Mouse (Mus musculus): ENCODE data around the gene Ostm1. TPM values are rescaled to one million over a fixed set of nuclear protein-coding genes. Genes with fewer than 3 reads are reported as not detected.
A peak's percentile ranks its signal among the peaks of the same experiment; 100 is the strongest.

The Ostm1 gene
- polyA plus RNA-seq, 1 experiment from 2014 or later = 13.5 TPM

- DNase-seq (ENCODE audit: low spot score) = no peak
- Histone ChIP-seq H3K36me3 (ENCODE audit: control insufficient read depth, insufficient read depth, low read length) (no peaks in the 10 kb centered on the region), H3K4me1 (replicated peaks; ENCODE audit: control insufficient read depth, insufficient read depth) (no peaks in the 10 kb centered on the region), H3K4me3 (ENCODE audit: low read depth, low read length) (no peak overlapping the region; the same call in 1 of the 2 replicates), H3K27me3 (ENCODE audit: control insufficient read depth, insufficient read depth, low read length) (peaks cover 49% of the 10 kb centered on the region), H3K9me3 (ENCODE audit: control insufficient read depth, low read length) (no peaks in the 10 kb centered on the region), H3K27ac (replicated peaks) (no peak overlapping the region), H3K4me2 (replicated peaks; ENCODE audit: low read depth) (no peak overlapping the region), H3K9ac (ENCODE audit: low read length) (no peak overlapping the region)
- 4% methylated on average over 44 of the region's 45 CpGs for WGBS
- ATAC-seq (ENCODE audit: low FRiP score, low TSS enrichment) = no peak; the same call in 1 of the 2 replicates
- no peak for TF ChIP-seq CTCF (IDR thresholded peaks at IDR 0.05; ENCODE audit: low read depth)
- no peak for TF ChIP-seq EP300 (optimal IDR thresholded peaks at IDR 0.05)
These were observed 1.7 kb upstream of the Ostm1 start for GRCm38 (mm10) chr10:42581694-42582565.

DNA sequence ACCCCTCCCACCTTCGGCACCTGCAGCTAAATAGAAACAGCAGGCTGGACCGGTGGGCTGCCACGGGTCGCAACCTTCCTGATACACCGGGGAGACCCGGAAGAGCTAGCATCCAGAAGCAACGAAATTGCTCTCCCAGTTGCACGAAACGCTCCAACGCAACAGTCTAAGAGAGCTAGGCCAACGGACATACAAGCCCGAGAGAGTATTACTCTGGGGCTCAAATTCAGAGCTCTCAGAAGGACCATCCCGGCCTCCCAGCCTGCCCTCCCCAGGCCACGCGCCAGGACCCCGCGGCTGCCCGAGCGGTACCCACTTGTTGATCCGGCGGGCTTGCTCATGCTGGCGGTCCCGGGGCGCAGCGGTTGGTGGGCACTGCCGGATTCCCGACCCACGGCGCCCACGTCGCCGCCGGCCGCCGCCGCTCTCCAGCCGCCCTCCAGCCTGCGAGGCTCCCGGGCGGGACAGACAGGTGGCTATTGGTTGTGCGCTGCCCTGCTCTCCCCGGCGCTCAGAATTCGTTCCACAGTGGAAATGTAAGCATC, 984 bp upstream of the Ostm1 start:
- H3K27me3 ChIP-seq (ENCODE audit: control insufficient read depth, insufficient read depth, low read length) = peaks cover 50% of the 10 kb centered on the region
- DNase-seq (ENCODE audit: low spot score) (no peak), ATAC-seq (ENCODE audit: low FRiP score, low TSS enrichment) (no peak)
- no peaks in the 10 kb centered on the region for H3K36me3 ChIP-seq (ENCODE audit: control insufficient read depth, insufficient read depth, low read length)
- no peak overlapping the region for H3K27ac ChIP-seq (replicated peaks)
- WGBS = 0% methylated on average over 44 of the region's 44 CpGs
- H3K4me1 ChIP-seq (replicated peaks; ENCODE audit: control insufficient read depth, insufficient read depth) = no peaks in the 10 kb centered on the region
- no peak overlapping the region for H3K9ac ChIP-seq (ENCODE audit: low read length)
- no peak overlapping the region for H3K4me2 ChIP-seq (replicated peaks; ENCODE audit: low read depth)
- TF ChIP-seq CTCF (IDR thresholded peaks at IDR 0.05; ENCODE audit: low read depth) (no peak), EP300 (optimal IDR thresholded peaks at IDR 0.05) (no peak)
- H3K9me3 ChIP-seq (ENCODE audit: control insufficient read depth, low read length) = no peaks in the 10 kb centered on the region
- H3K4me3 ChIP-seq (ENCODE audit: low read depth, low read length) = no peak overlapping the region

- Histone ChIP-seq H3K36me3 (ENCODE audit: control insufficient read depth, insufficient read depth, low read length) (no peaks in the 10 kb centered on the region), H3K4me2 (replicated peaks; ENCODE audit: low read depth) (peak overlapping the region; percentile 27; the same call in 1 of the 2 replicates), H3K27ac (replicated peaks) (no peak overlapping the region), H3K9ac (ENCODE audit: low read length) (no peak overlapping the region), H3K4me3 (ENCODE audit: low read depth, low read length) (peak overlapping the region; percentile 12; the same call in 1 of the 2 replicates), H3K27me3 (ENCODE audit: control insufficient read depth, insufficient read depth, low read length) (peaks cover 51% of the 10 kb centered on the region), H3K4me1 (replicated peaks; ENCODE audit: control insufficient read depth, insufficient read depth) (no peaks in the 10 kb centered on the region), H3K9me3 (ENCODE audit: control insufficient read depth, low read length) (no peaks in the 10 kb centered on the region)
- WGBS = 1% methylated on average over 32 of the region's 32 CpGs
- DNase-seq (ENCODE audit: low spot score) (no peak), ATAC-seq (ENCODE audit: low FRiP score, low TSS enrichment) (no peak)
- TF ChIP-seq CTCF (IDR thresholded peaks at IDR 0.05; ENCODE audit: low read depth) (no peak), EP300 (optimal IDR thresholded peaks at IDR 0.05) (no peak)
These were observed 347 bp downstream of the Ostm1 start for GRCm38 (mm10) chr10:42583902-42584435.

GRCm38 (mm10) chr10:42584436-42584983, 888 bp downstream of the Ostm1 start:
- no peak for ATAC-seq (ENCODE audit: low FRiP score, low TSS enrichment)
- WGBS = 3% methylated on average over 36 of the region's 37 CpGs
- H3K9ac ChIP-seq (ENCODE audit: low read length) = no peak overlapping the region
- H3K4me1 ChIP-seq (replicated peaks; ENCODE audit: control insufficient read depth, insufficient read depth) = no peaks in the 10 kb centered on the region
- H3K4me2 ChIP-seq (replicated peaks; ENCODE audit: low read depth) = no peak overlapping the region
- peak overlapping the region; percentile 12; the same call in 1 of the 2 replicates for H3K4me3 ChIP-seq (ENCODE audit: low read depth, low read length)
- H3K27ac ChIP-seq (replicated peaks) = no peak overlapping the region
- no peaks in the 10 kb centered on the region for H3K9me3 ChIP-seq (ENCODE audit: control insufficient read depth, low read length)
- H3K36me3 ChIP-seq (ENCODE audit: control insufficient read depth, insufficient read depth, low read length) = no peaks in the 10 kb centered on the region
- H3K27me3 ChIP-seq (ENCODE audit: control insufficient read depth, insufficient read depth, low read length) = peaks cover 49% of the 10 kb centered on the region
- no peak for TF ChIP-seq CTCF (IDR thresholded peaks at IDR 0.05; ENCODE audit: low read depth)
- TF ChIP-seq EP300 (optimal IDR thresholded peaks at IDR 0.05) = no peak
- no peak for DNase-seq (ENCODE audit: low spot score)

DNA sequence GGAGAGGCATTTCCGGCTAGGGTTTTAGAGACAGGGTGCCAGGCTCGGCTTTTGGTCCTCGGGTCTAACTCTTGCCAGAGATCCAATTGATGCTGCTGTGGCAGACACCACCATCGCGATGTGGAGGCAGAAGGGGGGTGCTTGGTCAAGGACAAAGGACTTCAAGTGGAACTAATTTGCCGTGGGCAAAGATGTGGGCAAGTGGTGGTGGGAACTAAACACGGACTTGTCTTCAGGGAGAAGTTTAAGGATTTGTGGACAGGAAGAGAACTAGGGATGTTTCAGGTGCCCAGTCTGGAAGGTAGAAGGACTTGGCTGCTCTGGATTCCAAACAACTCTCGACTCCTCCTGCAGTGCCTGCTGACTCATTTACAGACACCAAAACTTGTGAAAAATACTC, 1.5 kb downstream of the Ostm1 start:
- Histone ChIP-seq H3K27ac (replicated peaks) (no peak overlapping the region), H3K4me1 (replicated peaks; ENCODE audit: control insufficient read depth, insufficient read depth) (no peaks in the 10 kb centered on the region), H3K4me3 (ENCODE audit: low read depth, low read length) (no peak overlapping the region), H3K27me3 (ENCODE audit: control insufficient read depth, insufficient read depth, low read length) (peaks cover 46% of the 10 kb centered on the region), H3K4me2 (replicated peaks; ENCODE audit: low read depth) (no peak overlapping the region), H3K9me3 (ENCODE audit: control insufficient read depth, low read length) (no peaks in the 10 kb centered on the region), H3K9ac (ENCODE audit: low read length) (no peak overlapping the region), H3K36me3 (ENCODE audit: control insufficient read depth, insufficient read depth, low read length) (no peaks in the 10 kb centered on the region)
- 3% methylated on average over 8 of the region's 8 CpGs for WGBS
- ATAC-seq (ENCODE audit: low FRiP score, low TSS enrichment) (no peak), DNase-seq (ENCODE audit: low spot score) (no peak)
- no peak for TF ChIP-seq CTCF (IDR thresholded peaks at IDR 0.05; ENCODE audit: low read depth)
- no peak for TF ChIP-seq EP300 (optimal IDR thresholded peaks at IDR 0.05)
